Mouse (Mus musculus) right cerebral cortex, adult 2 months (tissue): ENCODE results near the gene Setd4.

Experiments
- DNase-seq, 2 experiments: peaks; one replicate each; pipeline ENCODE4 v3.0.0; 2021 to 2022; ENCODE audit warnings: low spot score in 2 of 2

Setd4 gene

GRCm38 (mm10) chr16:93591450-93592430, 12.1 kb downstream of the Setd4 start:
- DNase-seq: no peak

GRCm38 (mm10) chr16:93590915-93591314, 12.9 kb downstream of the Setd4 start:
- DNase-seq: no peak

GRCm38 (mm10) chr16:93588281-93588680, 15.6 kb downstream of the Setd4 start:
- DNase-seq: no peak

- no peak for DNase-seq
These were observed 17.5 kb downstream of the Setd4 start for GRCm38 (mm10) chr16:93586382-93586781.

- DNase-seq: no peak
These were observed 18.1 kb downstream of the Setd4 start for GRCm38 (mm10) chr16:93585703-93586205.

GRCm38 (mm10) chr16:93584976-93585702, 18.7 kb downstream of the Setd4 start:
- DNase-seq: no peak

GRCm38 (mm10) chr16:93581125-93581524, 22.7 kb downstream of the Setd4 start:
- DNase-seq: no peak

GRCm38 (mm10) chr16:93578346-93579005, 25.4 kb downstream of the Setd4 start:
- no peak for DNase-seq

- peak; percentile 89 to 90 for DNase-seq
These were observed 27.3 kb downstream of the Setd4 start for GRCm38 (mm10) chr16:93576412-93577082.

GRCm38 (mm10) chr16:93575574-93575973, 28.3 kb downstream of the Setd4 start:
- no peak for DNase-seq

- DNase-seq: no peak
These were observed 29.2 kb downstream of the Setd4 start for GRCm38 (mm10) chr16:93574521-93575191.

- no peak for DNase-seq
These were observed 30.4 kb downstream of the Setd4 start for GRCm38 (mm10) chr16:93573434-93573833.

GRCm38 (mm10) chr16:93572383-93572782, 31.5 kb downstream of the Setd4 start:
- no peak for DNase-seq

- DNase-seq: no peak
These were observed 45.4 kb downstream of the Setd4 start for GRCm38 (mm10) chr16:93558499-93558898.

- no peak for DNase-seq
These were observed 46.2 kb downstream of the Setd4 start for GRCm38 (mm10) chr16:93557646-93558045.

GRCm38 (mm10) chr16:93552686-93553513, 51.0 kb downstream of the Setd4 start:
- DNase-seq: no peak

GRCm38 (mm10) chr16:93549287-93549686, 54.6 kb downstream of the Setd4 start:
- DNase-seq: no peak

- DNase-seq: no peak
These were observed 55.8 kb downstream of the Setd4 start for GRCm38 (mm10) chr16:93548045-93548444.

- DNase-seq: no peak
These were observed 56.7 kb downstream of the Setd4 start for GRCm38 (mm10) chr16:93547122-93547521.
